Mouse (Mus musculus) neural tube, embryonic 11.5 days (tissue): ENCODE measurements at regions not wholly inside any gene's neighbourhood (a gene's known extent, or its start where the extent isn't known, plus 50 kb on each side); places are given as distances from the start of the nearest gene placed in this dataset.
"Not testable (repeated sequence)": the region's sequence is repeated elsewhere in the genome, so short reads cannot be mapped to it uniquely, and the experiment has no call there.

Experiments used
- ATAC-seq: fragments of 200-750 bp; cut with Nextera tagmentation; 2 replicates; pipeline ENCODE4 v1.8.0; 2017; ENCODE audit warnings: moderate number of reproducible peaks, mild to moderate bottlenecking, moderate TSS enrichment, moderate library complexity; ENCODE audit not compliant: insufficient read depth, low FRiP score, low TSS enrichment
- DNase-seq: peaks from one replicate; pipeline ENCODE4 v3.0.0-alpha.2; 2015; ENCODE audit warnings: low spot score
- H3K27ac ChIP-seq: fragments of 300-500 bp; sonication (generic); 2 replicates; pipeline ENCODE4 v1.5.1; 2014; ENCODE audit warnings: low read depth, mild to moderate bottlenecking, low read length
- H3K27me3 ChIP-seq: fragments of 300-500 bp; sonication (generic); 2 replicates; pipeline ENCODE4 v1.6.1; 2014; ENCODE audit warnings: mild to moderate bottlenecking, low read length, mixed read lengths; ENCODE audit not compliant: control insufficient read depth, insufficient read depth
- H3K36me3 ChIP-seq: fragments of 300-500 bp; sonication (generic); 2 replicates; pipeline ENCODE4 v1.6.1; 2014; ENCODE audit warnings: mild to moderate bottlenecking, low read length, moderate library complexity, mixed read lengths; ENCODE audit not compliant: control insufficient read depth, insufficient read depth
- H3K4me1 ChIP-seq: fragments of 300-500 bp; sonication (generic); 2 replicates; pipeline ENCODE4 v1.6.1; 2014; ENCODE audit warnings: low read length, mixed read lengths; ENCODE audit not compliant: control insufficient read depth, insufficient read depth
- H3K4me2 ChIP-seq: fragments of 300-500 bp; sonication (generic); 2 replicates; pipeline ENCODE4 v1.6.1; 2014; ENCODE audit warnings: low read depth, mild to moderate bottlenecking, moderate library complexity
- H3K4me3 ChIP-seq: fragments of 300-500 bp; sonication (generic); 2 replicates; pipeline ENCODE4 v1.5.1; 2014; ENCODE audit warnings: low read depth, low read length
- H3K9ac ChIP-seq: fragments of 300-500 bp; sonication (generic); 2 replicates; pipeline ENCODE4 v1.6.1; 2014; ENCODE audit warnings: mild to moderate bottlenecking, low read length
- H3K9me3 ChIP-seq: fragments of 300-500 bp; sonication (generic); 2 replicates; pipeline ENCODE4 v1.6.1; 2016; ENCODE audit warnings: low read length; ENCODE audit not compliant: control insufficient read depth
- WGBS: fragments of 180-500 bp; shearing (Covaris S2); extraction: QIAGEN DNeasy Blood & Tissue Kit; methylation state at CpG from one replicate; pipeline ENCODE4 v1.1.7; 2014; 5-methylcytosine and 5-hydroxymethylcytosine counted together

DNA sequence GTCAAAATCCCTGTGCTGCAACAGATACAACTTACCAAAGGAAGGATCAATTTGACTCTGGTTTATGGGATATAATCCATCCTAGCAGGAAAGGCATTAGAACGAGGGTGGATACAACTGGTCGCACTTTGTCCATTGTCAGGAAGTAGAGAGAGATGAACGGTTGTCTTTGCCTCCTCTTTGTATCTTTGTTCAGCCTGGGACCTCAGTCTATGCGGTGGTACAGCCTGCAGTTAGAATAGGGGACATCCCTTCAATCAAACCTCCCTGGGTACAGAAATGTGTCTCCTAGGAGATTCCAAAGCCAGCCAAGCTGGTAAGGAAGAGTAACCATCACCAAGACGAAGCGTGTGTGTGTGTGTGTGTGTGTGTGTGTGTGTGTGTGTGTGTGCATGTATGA lies 52.1 kb upstream of the Slc2a12 start:
- not testable (repeated sequence) for H3K4me1 ChIP-seq, H3K27me3 ChIP-seq, H3K4me2 ChIP-seq, H3K9me3 ChIP-seq, H3K27ac ChIP-seq, DNase-seq, H3K36me3 ChIP-seq, ATAC-seq, H3K4me3 ChIP-seq, H3K9ac ChIP-seq
- WGBS, result 73% methylated on average over 6 of the region's 6 CpGs
